Comparison of ENCODE assay signal across 35 mouse cellular contexts in the genomic region with DNA sequence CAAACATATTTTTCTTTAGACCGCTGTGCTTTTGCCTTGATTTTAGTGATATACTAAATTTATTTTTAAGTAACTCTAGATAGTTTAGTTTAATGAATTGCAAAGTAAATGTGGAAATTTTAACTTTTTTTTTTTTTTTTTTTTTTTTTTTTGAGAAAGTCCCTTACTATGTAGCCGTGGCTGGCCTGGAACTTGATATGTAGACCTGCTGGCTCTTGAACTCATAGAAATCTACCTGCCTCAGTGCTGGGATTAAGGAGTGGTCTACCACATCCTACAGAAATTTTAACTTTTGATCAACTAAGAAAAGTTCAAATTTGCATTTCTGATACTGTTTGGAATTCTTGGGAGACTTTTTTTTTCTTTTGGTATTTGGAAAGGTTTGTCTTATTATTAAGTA.
"Had no signal": no experiment of that assay in that cellular context is flagged by ENCODE, and none has a peak within 500 bp of the region (broad histone marks: within the 10 kb centered on the region; RNA-seq: fewer than 3 reads in every experiment).

No protein-coding gene starts in this region.

- H3K9ac ChIP-seq: heart, embryonic 12.5 days; heart, embryonic 13.5 days; heart, embryonic 15.5 days; hindbrain, embryonic 12.5 days; hindbrain, embryonic 13.5 days; hindbrain, embryonic 14.5 days; hindbrain, embryonic 15.5 days; intestine, embryonic 15.5 days; kidney, embryonic 15.5 days had no signal

- H3K36me3 ChIP-seq: heart, embryonic 13.5 days; heart, embryonic 15.5 days; hindbrain, embryonic 10.5 days; hindbrain, embryonic 12.5 days; hindbrain, embryonic 13.5 days; hindbrain, embryonic 15.5 days; intestine, embryonic 15.5 days; kidney, embryonic 15.5 days had no signal

- H3K4me3 ChIP-seq: heart, embryonic 12.5 days; heart, embryonic 13.5 days; heart, embryonic 15.5 days; hindbrain, embryonic 10.5 days; hindbrain, embryonic 12.5 days; hindbrain, embryonic 13.5 days; hindbrain, embryonic 15.5 days; intestine, embryonic 15.5 days; kidney, embryonic 15.5 days; layer of hippocampus, adult 2 months; left cerebral cortex, adult 2 months had no signal

- H3K9me3 ChIP-seq: heart, embryonic 12.5 days; heart, embryonic 13.5 days; heart, embryonic 15.5 days; hindbrain, embryonic 10.5 days; hindbrain, embryonic 12.5 days; hindbrain, embryonic 13.5 days; hindbrain, embryonic 15.5 days; intestine, embryonic 15.5 days; kidney, embryonic 15.5 days had no signal

- H3K27ac ChIP-seq: heart, embryonic 13.5 days; heart, embryonic 15.5 days; hindbrain, embryonic 10.5 days; hindbrain, embryonic 12.5 days; hindbrain, embryonic 13.5 days; hindbrain, embryonic 14.5 days; hindbrain, embryonic 15.5 days; hindbrain, postnatal 0 days; intestine, embryonic 15.5 days; kidney, embryonic 15.5 days; kidney, postnatal 0 days; layer of hippocampus, adult 2 months; left cerebral cortex, adult 2 months had no signal

- ATAC-seq: hindbrain, embryonic 16.5 days; hindbrain, postnatal 0 days; inflammation-experienced regulatory T-cells, adult 6 months; intestine, embryonic 15.5 days; intestine, embryonic 16.5 days; intestine, postnatal 0 days had no signal

- H3K4me2 ChIP-seq: heart, embryonic 11.5 days; heart, embryonic 12.5 days; heart, embryonic 13.5 days; heart, embryonic 15.5 days; hindbrain, embryonic 12.5 days; hindbrain, embryonic 13.5 days; hindbrain, embryonic 14.5 days; hindbrain, embryonic 15.5 days; intestine, embryonic 15.5 days; kidney, embryonic 15.5 days had no signal

- H3K27me3 ChIP-seq: heart, embryonic 12.5 days; heart, embryonic 13.5 days; heart, embryonic 15.5 days; hindbrain, embryonic 12.5 days; hindbrain, embryonic 13.5 days; hindbrain, embryonic 15.5 days; intestine, embryonic 15.5 days; kidney, embryonic 15.5 days had no signal

- DNase-seq: heart, postnatal 10 days; heart, postnatal 14 days; heart, postnatal 36 days; heart, postnatal 4 days; kidney, adult 11 months; kidney, adult 18-20 months; kidney, adult 2 months; kidney, adult 8-10 months; kidney, adult 9 months; kidney, postnatal 10 days; kidney, postnatal 14 days; kidney, postnatal 25 days; kidney, postnatal 36 days; kidney, postnatal 4 days; layer of hippocampus, adult 9-11 months; layer of hippocampus, postnatal 36 days had no signal

- H3K4me1 ChIP-seq: heart, embryonic 12.5 days; hindbrain, embryonic 10.5 days; hindbrain, embryonic 12.5 days; hindbrain, embryonic 13.5 days; hindbrain, embryonic 15.5 days; intestine, embryonic 15.5 days; kidney, embryonic 15.5 days had no signal
